Mouse (Mus musculus) spleen, adult 18-20 months (tissue): ENCODE measurements around the gene Gad2.
"Not testable (repeated sequence)": the region's sequence is repeated elsewhere in the genome, so short reads cannot be mapped to it uniquely, and the experiment has no call there.

Source experiments
- DNase-seq, 2 experiments: peaks; one replicate each; pipeline ENCODE4 v3.0.0; 2022; ENCODE audit warnings: mixed read lengths in 2 of 2

The Gad2 gene

DNA sequence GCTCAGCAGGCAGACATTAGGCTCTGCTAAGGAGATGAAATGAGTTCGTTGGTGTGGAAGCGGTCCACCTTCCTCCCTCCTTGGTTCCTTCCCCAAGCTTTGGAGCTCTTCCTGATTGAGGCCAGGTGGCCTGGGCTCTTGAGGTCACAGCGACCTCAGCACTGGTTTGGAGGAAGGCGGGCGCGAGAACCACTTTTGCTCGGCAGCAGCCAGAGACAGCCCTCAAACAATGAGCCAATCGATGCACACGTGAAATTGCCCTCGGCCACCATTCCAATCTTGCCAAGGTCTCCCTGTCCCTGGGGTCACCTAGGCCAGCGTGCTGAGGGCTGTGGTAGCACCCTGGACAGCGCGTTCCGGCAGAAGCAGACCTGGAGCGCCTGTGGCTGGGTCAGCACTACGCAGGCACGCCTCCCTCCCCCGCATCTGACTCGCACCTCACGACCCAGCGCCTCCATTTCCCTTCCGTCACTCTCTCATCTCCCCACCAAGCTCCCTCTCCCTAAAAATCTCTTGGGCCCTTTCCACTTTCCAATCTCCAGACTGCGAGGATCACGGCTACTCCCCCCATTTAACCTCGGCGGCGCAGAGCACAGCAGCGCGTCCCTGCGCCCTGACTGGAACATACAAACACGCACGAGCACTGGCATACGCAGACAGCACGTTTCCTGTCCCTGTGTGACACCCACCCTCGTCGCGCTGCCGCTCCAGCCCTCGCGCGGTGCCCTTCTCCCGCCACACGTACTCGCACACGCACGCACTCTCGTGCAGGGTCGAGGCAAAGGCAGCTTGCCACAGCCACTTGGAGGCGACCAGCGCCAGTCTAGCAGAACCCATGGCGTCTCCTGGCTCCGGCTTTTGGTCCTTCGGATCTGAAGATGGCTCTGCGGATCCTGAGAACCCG lies at the start of gene Gad2:
Gad2 (plus strand) TSS at position 378 of the 904 bp plus-strand sequence.
- DNase-seq = no peak

DNA sequence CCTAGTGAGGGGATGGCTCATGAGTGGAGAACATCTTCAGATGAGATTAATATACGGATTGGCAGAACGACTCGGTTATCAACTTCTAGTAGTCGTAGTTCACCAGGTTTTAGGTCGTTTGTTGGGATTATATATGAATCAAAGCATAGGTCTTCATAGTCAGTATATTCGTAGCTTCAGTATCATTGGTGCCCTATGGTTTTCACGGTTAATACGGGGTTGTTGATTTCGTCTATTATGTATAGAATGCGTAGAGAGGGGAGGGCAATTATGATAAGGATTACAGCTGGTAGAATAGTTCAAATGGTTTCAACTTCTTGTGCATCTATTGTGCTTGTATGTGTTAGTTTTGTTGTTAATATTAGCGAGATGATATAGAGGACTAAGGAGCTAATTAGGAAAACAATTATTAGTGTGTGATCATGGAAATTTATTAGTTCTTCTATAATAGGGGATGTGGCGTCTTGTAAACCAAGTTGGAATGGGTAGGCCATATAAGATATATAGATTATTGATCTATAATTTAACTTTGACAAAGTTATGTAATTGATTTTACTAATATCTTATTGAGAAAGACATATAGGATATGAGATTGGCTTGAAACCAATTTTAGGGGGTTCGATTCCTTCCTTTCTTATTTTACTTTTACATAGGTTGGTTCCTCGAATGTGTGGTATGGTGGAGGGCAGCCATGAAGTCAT lies 34.4 kb upstream of the Gad2 start:
- DNase-seq = not testable (repeated sequence)

DNA sequence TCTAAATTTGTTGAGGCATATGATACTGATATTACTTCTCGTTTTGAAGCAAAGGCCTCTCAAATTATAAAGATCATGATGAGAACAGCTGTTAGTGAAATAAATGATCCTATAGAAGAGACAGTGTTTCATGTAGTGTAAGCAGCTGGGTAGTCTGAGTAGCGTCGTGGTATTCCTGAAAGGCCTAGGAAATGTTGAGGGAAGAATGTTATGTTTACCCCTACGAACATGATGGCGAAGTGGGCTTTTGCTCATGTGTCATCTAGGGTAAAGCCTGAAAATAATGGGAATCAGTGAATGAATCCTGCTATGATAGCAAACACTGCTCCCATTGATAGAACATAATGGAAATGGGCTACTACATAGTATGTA lies 33.8 kb upstream of the Gad2 start:
- not testable (repeated sequence) for DNase-seq

DNA sequence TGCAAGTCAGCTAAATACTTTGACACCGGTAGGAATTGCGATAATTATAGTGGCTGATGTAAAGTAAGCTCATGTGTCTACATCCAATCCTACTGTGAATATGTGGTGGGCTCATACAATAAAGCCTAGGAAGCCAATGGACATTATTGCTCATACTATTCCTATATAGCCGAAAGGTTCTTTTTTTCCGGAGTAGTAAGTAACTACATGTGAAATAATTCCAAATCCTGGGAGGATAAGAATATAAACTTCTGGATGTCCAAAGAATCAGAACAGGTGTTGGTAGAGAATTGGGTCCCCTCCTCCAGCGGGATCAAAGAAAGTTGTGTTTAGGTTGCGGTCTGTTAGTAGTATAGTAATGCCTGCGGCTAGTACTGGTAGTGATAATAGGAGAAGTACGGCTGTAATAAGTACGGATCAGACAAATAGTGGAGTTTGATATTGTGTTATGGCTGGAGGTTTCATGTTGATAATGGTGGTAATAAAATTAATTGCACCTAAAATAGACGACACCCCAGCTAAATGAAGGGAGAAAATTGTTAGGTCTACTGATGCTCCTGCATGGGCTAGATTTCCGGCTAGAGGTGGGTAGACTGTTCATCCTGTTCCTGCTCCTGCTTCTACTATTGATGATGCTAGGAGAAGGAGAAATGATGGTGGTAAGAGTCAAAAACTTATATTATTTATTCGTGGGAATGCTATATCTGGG lies 33.2 kb upstream of the Gad2 start:
- DNase-seq = not testable (repeated sequence)

DNA sequence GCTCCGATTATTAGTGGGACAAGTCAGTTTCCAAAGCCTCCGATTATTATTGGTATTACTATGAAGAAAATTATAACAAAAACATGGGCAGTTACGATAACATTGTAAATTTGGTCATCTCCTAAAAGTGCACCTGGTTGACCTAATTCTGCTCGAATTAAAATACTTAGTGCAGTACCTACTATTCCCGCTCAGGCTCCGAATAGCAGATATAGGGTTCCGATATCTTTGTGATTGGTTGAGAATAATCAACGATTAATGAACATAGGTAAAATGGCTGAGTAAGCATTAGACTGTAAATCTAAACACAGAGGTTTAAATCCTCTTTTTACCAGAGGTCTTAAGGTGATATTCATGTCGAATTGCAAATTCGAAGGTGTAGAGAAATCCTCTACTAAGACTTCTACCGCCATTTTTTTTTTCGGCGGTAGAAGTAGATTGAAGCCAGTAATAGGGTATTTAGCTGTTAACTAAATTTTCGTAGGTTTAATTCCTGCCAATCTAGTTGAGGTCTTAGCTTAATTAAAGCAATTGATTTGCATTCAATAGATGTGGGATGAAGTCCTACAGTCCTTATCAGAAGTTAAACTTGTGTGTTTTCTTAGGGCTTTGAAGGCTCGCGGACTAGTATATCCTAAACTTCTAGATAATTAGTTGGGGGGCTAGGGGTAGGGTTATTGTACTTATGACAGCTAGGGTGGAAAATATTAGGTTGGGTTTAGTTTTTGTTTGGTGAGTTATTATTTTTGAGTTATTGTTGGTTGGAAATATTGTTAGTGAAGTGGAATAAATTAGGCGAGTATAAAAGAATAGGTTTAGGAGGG lies 32.4 kb upstream of the Gad2 start:
- not testable (repeated sequence) for DNase-seq

DNA sequence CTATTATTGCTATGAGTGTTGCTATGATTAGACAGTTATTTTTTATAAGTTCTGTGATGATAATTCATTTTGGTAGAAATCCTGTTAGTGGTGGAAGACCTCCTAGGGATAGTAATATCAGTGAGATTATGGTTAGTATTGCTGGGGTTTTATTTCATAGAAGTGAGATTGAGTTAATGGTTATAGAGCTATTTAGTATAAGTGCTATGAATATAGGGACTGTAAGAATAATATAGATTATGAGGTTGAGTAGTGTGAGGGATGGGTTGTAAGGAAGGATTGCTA lies 31.9 kb upstream of the Gad2 start:
- no peak for DNase-seq

DNA sequence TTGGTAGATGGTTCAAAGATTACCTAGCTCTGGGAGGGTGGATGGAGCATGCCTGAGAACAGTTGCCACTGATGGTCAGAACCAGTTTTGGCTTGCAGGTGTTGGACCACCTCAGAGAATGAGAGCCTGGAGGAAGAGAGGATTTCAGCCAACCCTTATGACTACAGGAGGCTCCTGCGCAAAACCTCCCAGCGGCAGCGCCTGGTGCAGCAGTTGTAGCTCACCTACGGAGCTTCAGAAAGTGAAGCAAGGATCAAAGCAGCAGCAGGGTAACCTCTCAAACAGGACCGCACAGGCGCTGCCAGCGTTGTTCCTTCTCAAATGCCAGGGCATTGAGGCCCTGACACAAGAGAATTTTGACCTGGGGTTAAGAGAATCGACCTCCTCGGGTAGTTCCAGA lies 4.1 kb upstream of the Gad2 start:
- DNase-seq = no peak

DNA sequence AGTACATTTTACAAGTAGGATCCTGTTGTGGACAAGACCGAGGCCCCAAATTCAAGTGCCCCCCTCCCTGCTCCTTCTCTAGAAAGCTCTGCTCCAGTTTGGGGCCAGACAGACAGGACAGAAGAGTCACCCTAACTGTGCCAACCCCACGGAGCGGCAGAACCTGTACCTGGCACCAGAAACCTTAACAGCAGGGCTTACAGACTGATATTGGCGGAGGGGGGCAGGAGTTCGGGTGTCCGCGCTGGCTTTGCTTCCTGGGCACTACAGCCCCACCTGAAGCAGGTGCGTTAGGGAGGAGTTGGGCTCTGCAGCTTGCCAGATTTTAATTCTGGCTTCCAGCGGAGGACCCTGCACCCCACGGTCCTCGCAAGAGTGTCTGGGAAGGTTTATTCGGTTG lies 2.6 kb upstream of the Gad2 start:
- no peak for DNase-seq

DNA sequence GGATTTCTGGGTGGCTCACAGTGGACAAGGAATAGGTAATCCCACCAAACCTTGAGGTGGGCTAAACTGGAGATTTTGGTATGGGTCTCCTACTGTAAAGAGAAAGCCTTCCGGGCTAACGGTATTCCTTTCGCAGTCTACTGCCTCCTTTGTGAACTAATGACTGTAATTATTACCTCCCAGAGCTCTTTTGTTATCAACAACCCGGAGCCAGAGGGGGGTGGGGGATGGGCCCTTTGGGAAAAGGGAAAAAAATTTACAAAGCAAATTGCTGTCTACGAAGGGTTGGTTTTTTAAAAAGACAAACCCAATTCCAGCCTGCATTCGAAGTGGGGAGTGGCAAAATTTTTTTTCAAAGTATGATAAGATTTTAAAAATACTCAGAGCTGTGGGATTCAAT lies 2.0 kb upstream of the Gad2 start:
- DNase-seq = no peak

DNA sequence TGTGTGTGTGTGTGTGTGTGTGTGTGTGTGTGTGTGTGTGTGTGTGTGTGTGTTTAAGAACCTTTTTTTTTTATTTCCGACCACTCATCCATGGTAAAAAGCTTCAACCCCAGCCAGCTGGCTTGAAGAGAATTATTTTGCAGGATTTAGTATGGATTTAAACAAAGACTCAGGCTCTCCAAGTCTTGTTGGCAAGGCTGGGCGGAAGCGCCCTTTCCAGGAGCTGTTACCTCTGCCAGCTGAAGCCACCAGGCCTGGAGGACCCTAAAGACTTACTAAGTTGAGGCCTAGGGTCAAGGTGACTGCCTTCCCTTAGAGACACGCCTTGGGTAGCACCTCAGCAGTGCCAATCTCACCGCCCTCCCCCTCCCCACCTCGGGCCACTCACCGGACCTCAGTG lies 1.5 kb upstream of the Gad2 start:
- DNase-seq = no peak

DNA sequence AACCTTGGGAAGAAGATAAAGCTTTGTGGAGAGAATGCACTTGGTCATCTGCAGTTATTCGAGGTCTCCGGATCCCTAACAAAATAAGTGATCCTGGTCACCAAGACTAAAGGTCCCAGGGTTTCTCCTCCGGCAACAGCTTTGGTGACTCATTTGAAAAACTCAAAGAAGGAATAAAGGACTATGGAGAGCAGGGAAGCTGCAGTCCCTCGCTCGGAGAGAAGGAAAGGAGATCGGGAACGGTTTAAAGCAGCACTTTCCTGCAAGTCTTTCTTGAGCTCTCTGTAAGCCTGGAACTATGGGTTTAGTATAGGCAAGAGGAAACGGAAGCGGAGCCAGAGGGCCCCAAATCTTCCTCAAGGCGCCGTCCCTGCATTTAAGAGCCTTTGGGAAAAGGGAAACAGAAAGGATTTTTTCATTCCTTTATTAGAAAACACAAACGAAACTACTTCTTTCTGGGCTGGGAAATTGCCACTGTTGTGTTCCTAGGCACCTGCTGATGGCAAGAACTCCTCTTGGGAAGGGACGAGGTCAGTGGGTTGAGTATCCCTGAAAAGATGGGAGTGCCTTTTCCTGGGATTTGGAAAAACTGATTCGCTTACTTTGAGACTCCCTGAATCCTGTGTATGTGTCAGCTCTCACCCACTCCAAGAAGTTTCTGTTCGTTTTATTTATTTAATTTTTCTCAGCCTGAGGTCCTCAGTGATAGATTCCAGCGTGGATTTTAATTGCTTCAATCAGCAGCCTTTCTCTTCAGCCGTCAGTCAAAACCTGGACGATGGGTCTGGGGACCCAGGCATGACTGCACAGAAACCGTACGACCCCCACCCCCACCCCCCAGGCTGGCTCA lies 802 bp upstream of the Gad2 start:
- no peak for DNase-seq

DNA sequence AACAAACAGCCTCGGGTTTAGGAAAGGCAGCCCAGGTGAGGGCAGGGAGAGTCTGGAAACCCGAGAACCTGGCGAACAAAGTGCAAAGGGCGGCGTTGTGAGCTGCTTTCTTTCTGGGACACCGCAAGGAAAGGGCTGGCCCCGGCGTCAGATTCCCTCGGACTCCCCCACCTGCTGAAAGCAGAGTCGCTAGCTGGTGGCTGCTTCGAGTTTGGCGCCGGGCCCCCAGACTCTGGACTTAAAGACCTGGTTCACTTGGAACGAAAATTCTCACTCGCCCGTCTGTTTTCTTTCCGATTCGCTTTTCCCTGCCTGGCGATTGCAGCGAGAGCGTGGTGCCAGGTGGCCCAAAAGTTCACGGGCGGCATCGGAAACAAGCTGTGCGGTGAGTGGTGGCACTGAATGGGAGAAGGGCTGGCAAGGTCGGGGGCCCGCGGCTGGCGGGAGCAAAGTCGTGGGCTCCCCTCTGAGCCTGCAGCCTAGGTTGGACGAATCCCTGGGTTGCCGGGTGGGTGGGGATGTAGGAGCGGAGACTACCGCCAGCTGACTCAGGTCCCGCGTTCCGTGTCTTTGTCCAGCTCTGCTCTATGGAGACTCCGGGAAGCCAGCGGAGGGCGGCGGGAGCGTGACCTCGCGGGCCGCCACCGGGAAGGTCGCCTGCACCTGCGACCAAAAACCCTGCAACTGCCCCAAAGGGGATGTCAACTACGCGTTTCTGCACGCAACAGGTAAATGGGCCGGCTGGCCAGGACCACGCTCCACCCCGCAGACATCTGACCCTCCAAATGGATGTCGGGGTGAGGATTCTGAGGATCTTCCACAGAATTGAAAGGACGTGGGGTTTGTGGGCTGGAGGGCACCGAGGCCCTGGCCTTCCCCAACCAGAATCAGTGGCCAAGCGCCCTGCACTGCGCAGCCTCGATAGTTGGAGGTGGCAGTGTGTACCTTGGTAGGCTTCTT lies 1.4 kb downstream of the Gad2 start:
- no peak for DNase-seq

DNA sequence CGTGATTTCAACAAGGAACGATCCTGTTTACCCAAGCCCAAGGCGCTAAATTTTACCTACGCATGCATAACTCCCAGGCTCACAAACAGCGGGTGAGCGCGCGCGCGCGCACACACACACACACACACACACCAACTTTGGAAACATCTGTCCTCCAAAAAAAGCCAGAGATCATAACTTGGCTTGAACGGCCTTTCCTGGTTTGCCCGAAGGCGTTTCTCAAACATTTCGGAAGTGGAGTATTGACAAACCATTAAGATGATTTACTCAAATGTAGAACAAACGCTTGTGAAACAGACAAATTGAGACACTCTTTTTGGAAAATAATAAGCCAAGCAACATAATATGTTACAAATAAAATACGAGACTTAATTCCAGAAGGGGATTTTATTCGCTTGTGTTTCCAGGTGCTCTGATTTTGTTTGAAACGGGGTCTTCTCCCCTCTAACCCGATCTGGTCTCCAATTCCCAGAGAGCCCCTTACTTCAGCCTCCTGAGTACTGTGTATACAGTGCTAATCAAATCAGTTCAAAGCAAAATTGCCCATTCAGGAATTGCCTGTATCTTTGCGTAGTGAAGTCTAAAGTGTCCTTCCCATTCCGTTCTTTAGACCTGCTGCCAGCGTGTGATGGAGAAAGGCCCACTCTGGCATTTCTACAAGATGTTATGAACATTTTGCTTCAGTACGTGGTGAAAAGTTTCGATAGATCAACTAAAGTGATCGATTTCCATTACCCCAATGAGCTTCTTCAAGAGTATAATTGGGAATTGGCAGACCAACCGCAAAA lies 2.4 kb downstream of the Gad2 start:
- no peak for DNase-seq

DNA sequence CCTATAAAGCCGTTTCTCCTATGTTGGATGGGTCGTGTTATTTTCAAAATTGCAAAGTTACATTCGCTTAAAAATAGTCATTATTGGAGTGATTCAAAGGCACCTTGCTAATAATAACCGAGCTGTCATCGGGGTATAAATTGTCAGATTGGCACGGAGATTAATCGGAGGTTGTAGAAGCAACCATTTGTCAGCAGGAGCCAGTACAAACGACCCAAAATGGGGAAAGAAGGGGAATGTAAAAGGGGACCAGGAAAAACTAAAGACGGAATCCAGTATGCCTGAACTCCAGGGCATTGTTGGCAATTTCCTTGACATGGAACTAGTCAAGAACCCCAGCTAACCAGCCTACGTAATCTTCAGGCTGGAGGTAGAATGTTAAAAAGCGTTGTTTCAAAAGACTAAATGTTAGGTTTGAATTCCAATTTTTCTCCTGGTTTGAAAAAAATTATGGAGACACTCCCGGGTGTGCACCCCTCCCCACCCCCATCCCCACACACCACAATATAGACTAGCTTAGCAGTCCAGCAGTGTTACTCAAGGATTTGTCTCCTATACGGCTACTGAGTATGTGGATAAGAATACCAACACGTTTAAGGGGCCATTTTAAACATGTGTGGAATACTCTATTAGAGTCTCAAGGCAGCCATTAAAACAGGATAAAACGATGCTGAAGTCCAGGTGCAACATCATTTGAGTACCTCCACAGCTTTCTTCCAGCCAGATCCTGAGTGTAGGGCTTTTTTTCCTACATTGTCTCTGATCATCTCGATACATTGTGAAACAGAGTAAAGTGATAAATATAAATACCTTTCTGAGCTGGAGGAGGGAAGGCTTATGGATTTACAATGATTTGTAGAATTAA lies 3.3 kb downstream of the Gad2 start:
- DNase-seq = no peak

DNA sequence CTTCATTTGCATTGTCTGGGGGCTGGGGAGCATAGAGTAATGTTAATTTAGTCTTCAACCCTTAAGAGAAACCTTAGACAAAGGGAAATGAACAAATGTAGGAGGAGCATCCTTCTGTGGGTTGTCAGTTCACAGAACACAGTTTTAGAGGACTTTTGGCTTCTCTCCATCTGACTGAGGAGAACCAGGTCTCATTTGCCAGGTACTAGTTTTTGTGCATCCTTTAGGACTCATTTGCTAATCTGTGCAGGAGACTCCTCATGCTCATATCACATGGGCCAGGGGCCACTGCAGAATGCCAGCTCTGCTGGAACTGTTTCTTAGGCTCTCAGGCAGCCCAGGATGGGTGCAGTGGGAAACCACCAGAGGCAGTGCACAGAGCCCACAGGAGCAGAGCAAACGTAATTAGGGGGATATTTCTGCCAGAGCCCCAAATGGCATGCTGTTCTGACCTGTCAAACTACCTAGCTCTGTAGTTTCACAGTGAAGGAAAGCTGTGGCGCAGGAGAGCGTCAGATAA lies 5.2 kb downstream of the Gad2 start:
- DNase-seq = no peak

DNA sequence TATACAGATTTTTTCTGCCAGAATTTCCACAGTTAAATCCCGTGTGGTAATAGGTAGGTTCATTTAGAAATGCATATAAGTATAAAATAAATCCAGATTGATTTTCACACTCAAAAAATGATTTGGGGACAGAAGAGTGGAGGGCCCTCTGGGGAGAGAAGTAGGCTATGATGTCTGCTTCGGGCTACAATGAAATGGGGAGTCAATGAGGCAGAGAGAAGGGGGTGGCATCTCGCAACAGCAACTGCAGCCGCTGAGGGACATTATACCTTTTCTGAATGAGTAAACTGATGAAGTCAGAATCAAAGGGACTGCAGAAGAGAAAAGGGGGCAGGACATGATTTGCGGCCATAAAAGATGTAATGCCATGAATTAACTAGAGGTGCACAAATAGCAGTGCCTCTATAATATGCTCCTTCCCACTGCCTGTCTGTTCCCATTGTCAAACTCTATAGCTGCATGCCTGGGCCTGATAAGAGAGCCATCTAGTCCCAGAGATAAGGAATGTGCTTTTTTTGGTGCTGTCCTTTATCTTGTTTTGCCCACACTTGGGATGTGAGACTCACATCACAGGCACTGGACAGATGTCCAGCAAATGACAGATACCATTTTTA lies 5.9 kb downstream of the Gad2 start:
- no peak for DNase-seq

DNA sequence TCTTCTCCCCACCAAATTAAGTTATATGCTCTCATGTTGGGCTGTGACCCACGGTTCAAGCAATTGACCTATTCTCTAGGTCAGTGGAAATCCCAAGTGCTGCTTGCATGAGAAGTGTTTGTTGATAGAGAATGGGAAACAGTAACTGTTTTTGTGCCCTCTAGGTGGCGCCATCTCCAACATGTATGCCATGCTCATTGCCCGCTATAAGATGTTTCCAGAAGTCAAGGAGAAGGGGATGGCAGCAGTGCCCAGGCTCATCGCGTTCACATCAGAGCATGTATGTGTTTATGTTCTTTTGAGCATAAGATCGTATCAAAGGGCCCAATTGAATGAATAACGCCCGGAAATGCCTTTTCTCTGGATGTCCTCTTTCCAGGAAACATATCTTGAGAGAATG lies 12.8 kb downstream of the Gad2 start:
- DNase-seq = peak in 1 of 2 experiments; percentile 23

DNA sequence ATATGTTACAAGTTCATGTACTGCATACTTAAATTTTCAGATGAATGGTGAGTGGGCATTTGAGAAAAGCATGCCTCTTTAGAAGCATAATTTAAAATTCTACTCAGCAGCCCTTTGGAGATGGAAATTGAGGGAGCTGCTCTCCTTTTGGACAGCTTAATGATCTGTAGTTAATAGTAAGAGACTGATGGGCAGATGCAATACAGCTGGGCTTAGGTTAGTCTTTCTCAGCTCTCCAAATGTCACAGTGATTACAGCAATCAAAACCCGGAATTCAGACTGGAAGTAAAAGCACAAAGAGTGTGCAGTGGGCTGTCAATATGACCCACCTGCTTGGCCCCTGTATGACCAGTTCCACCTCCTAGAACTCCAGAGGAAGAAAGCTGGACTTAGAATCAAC lies 24.1 kb downstream of the Gad2 start:
- DNase-seq = no peak
